Mouse (Mus musculus) embryonic facial prominence, embryonic 14.5 days (tissue): Measurements from ENCODE around the gene Hypm. TPM values are rescaled to one million over a fixed set of nuclear protein-coding genes. Genes with fewer than 3 reads are reported as not detected.

Experiments used
- ATAC-seq: fragments of 200-750 bp; cut with Nextera tagmentation; 2 replicates; pipeline ENCODE4 v1.8.0; 2017; ENCODE audit warnings: low read depth, moderate number of reproducible peaks, moderate TSS enrichment
- DNase-seq: peaks from one replicate; pipeline ENCODE4 v3.0.0-alpha.2; 2015; ENCODE audit warnings: low spot score
- H3K27ac ChIP-seq: fragments of 300-500 bp; sonication (generic); replicated peaks from 2 replicates; pipeline ENCODE4 v1.5.1; 2014; ENCODE audit warnings: low read depth, mild to moderate bottlenecking, low read length, moderate library complexity
- H3K27me3 ChIP-seq: fragments of 300-500 bp; sonication (generic); replicated peaks from 2 replicates; pipeline ENCODE4 v1.6.1; 2014; ENCODE audit warnings: low read length; ENCODE audit not compliant: control insufficient read depth, insufficient read depth
- H3K36me3 ChIP-seq: fragments of 300-500 bp; sonication (generic); 2 replicates; pipeline ENCODE4 v1.6.1; 2014; ENCODE audit warnings: low read length, mixed read lengths; ENCODE audit not compliant: control insufficient read depth, insufficient read depth
- H3K4me1 ChIP-seq: fragments of 300-500 bp; sonication (generic); 2 replicates; pipeline ENCODE4 v1.6.1; 2014; ENCODE audit warnings: antibody characterized with exemption, low read length; ENCODE audit not compliant: control insufficient read depth, insufficient read depth
- H3K4me2 ChIP-seq: fragments of 300-500 bp; sonication (generic); 2 replicates; pipeline ENCODE4 v1.6.1; 2014; ENCODE audit warnings: low read depth, mild to moderate bottlenecking, low read length, moderate library complexity, mixed read lengths
- H3K4me3 ChIP-seq: fragments of 300-500 bp; sonication (generic); 2 replicates; pipeline ENCODE4 v1.5.1; 2014; ENCODE audit warnings: low read depth, mild to moderate bottlenecking, low read length
- H3K9ac ChIP-seq: fragments of 300-500 bp; sonication (generic); 2 replicates; pipeline ENCODE4 v1.6.1; 2014; ENCODE audit warnings: low read depth, mild to moderate bottlenecking, low read length, moderate library complexity, mixed read lengths
- H3K9me3 ChIP-seq: fragments of 300-500 bp; sonication (generic); 2 replicates; pipeline ENCODE4 v1.6.1; 2016; ENCODE audit warnings: low read length; ENCODE audit not compliant: control insufficient read depth
- WGBS: fragments of 180-500 bp; shearing (Covaris S2); extraction: QIAGEN DNeasy Blood & Tissue Kit; methylation state at CpG from one replicate; pipeline ENCODE4 v1.1.7; 2014; 5-methylcytosine and 5-hydroxymethylcytosine counted together
- polyA plus RNA-seq: library from polyadenylated mRNA; unstranded; fragments of >200 nt; fragmentation: Nextera tagmentation; extraction: Ambion mirVana; gene quantifications from 2 replicates; pipeline ENCODE4 v1.2.1, GENCODE M21; 2014

Hypm gene
- polyA plus RNA-seq: not detected in 2 replicates

DNA sequence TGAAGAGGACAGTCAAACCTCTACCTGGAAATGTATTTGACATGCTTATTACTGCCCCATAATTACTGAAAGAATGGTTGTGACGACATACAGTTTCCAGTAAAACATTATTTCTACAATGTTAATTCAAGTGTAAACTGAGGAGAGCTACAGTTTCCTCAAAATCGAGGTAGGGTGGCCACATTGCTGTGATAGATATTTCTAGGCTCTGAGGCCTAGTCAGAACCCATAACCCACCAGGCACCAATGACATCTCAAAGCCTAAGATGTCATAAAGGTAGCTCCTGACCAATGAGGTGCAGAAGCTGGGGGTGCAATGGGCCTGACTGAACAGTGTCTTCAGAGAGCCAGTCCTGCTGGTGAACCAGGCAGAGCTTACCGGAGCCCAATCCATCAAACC lies at the start of gene Hypm:
Gene Hypm (plus strand): TSS at position 301 of the 400 bp plus-strand sequence.
- Histone ChIP-seq H3K27ac (no peak within 1 kb of the TSS), H3K9ac (no peak within 1 kb of the TSS), H3K4me2 (no peak within 1 kb of the TSS), H3K27me3 (no peaks in the 10 kb centered on the region), H3K9me3 (no peaks in the 10 kb centered on the region), H3K36me3 (no peaks in the 10 kb centered on the region), H3K4me3 (no peak within 1 kb of the TSS), H3K4me1 (no peaks in the 10 kb centered on the region)
- 78% methylated on average over 3 of the region's 3 CpGs for WGBS
- ATAC-seq (no peak), DNase-seq (no peak)

DNA sequence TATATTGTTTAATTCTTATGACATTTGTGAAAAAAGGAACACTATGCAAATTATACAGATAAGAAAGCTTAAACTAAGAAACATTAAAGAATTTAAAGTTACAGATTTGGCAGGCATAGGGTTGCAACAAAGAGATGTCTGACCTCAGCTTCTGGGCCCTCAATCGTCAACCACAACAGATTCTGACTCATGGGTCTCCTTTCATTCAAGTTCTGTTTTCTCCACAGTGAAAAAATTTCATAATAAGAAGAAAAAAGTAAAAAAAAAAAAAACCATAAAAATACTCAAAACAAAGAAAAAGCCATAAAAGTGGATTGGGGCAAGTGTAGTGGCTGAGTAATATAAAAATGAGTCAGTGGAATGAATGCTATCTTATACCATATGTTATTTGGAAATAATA lies 36.6 kb upstream of the Hypm start:
- H3K4me1 ChIP-seq: no peaks in the 10 kb centered on the region
- no peak overlapping the region for H3K4me3 ChIP-seq
- no peak for ATAC-seq
- no peaks in the 10 kb centered on the region for H3K27me3 ChIP-seq
- DNase-seq: no peak
- H3K27ac ChIP-seq: no peak overlapping the region
- H3K4me2 ChIP-seq: no peak overlapping the region
- H3K9me3 ChIP-seq: no peaks in the 10 kb centered on the region
- no peak overlapping the region for H3K9ac ChIP-seq
- H3K36me3 ChIP-seq: no peaks in the 10 kb centered on the region
- 55% methylated on average over 1 of the region's 1 CpGs for WGBS

- Histone ChIP-seq H3K27me3 (no peaks in the 10 kb centered on the region), H3K4me3 (no peak overlapping the region), H3K27ac (no peak overlapping the region), H3K4me1 (no peaks in the 10 kb centered on the region), H3K4me2 (no peak overlapping the region), H3K9ac (no peak overlapping the region), H3K9me3 (no peaks in the 10 kb centered on the region), H3K36me3 (no peaks in the 10 kb centered on the region)
- ATAC-seq: no peak
- DNase-seq: no peak
These were observed 34.3 kb upstream of the Hypm start for GRCm38 (mm10) chrX:9812469-9812868.

DNA sequence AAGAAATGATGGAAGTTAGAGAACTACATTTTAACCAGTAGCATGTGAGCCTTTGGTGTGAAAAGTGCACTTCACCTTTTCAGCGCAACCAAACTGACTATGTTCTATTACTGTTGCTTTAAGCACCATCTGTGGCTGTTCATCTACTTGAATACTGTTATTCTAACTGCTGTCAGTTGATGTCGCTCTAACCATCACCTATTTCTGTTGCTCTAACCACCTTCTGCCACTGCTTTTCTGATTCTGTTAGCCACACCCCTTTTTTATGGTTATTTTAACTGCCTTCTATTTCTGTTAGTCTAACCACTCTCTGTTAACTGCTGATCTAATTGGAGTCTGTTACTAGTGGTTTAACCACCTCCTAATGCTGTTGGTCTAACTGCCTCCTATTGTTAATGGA lies 11.9 kb upstream of the Hypm start:
- Histone ChIP-seq H3K27ac (no peak overlapping the region), H3K4me2 (no peak overlapping the region), H3K27me3 (no peaks in the 10 kb centered on the region), H3K9me3 (no peaks in the 10 kb centered on the region), H3K4me1 (no peaks in the 10 kb centered on the region), H3K36me3 (no peaks in the 10 kb centered on the region), H3K4me3 (no peak overlapping the region), H3K9ac (no peak overlapping the region)
- ATAC-seq (no peak), DNase-seq (no peak)
- WGBS: 76% methylated on average over 2 of the region's 2 CpGs

DNA sequence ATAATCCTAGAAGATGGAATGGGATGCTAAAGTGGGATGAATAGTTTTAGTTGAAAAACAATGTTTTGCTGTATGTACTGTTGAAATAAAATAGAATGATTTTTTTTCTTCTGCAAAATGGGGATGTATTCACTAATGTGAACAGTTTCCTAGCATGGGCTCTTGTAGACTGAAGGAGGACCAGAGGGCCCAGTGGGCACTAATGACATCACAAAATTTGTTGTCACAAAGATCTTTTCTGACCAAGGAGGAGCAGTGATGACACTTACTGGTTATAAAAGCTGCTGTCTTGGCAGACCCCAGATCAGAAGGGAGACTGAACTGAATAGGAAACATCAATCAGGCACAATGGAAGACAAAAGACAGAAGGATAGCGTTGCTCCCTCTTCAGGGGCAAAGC lies 2.7 kb downstream of the Hypm start, which contains the start of gene H2al3:
Gene H2al3 (plus strand): TSS at position 301 of the 400 bp plus-strand sequence.
- H3K4me2 ChIP-seq: no peak within 1 kb of the TSS
- no peak within 1 kb of the TSS for H3K4me3 ChIP-seq
- 68% methylated on average over 1 of the region's 1 CpGs for WGBS
- no peaks in the 10 kb centered on the region for H3K27me3 ChIP-seq
- no peaks in the 10 kb centered on the region for H3K36me3 ChIP-seq
- no peaks in the 10 kb centered on the region for H3K9me3 ChIP-seq
- ATAC-seq (no peak), DNase-seq (no peak)
- H3K27ac ChIP-seq: no peak within 1 kb of the TSS
- H3K4me1 ChIP-seq: no peaks in the 10 kb centered on the region
- no peak within 1 kb of the TSS for H3K9ac ChIP-seq

GRCm38 (mm10) chrX:9861859-9862258 lies 15.1 kb downstream of the Hypm start:
- ATAC-seq: no peak
- 79% methylated on average over 2 of the region's 2 CpGs for WGBS

DNA sequence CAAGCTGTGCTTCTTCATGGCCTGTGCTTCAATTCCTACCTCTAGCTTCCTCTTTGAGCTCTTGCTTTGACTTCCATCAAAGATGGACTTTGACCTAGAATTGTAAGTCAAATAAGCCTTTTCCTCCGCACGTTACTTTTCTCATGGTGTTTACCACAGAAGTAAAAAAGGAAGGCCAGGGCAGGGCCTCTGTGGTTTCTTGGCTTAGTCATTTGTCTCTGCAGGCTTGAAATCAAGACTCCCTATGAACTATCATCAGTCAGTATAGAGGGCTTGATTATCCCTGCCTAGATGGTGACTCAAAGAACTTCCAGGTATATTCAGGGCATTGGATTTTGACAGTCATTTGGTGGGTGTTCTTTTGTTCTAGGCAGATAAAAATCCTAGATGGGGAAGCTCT lies 28.8 kb downstream of the Hypm start:
- no peaks in the 10 kb centered on the region for H3K9me3 ChIP-seq
- no peak overlapping the region for H3K27ac ChIP-seq
- H3K9ac ChIP-seq: no peak overlapping the region
- H3K4me1 ChIP-seq: no peaks in the 10 kb centered on the region
- 78% methylated on average over 2 of the region's 2 CpGs for whole genome bisulfite sequencing
- H3K27me3 ChIP-seq: no peaks in the 10 kb centered on the region
- H3K4me3 ChIP-seq: no peak overlapping the region
- DNase-seq (no peak), ATAC-seq (no peak)
- no peaks in the 10 kb centered on the region for H3K36me3 ChIP-seq
- no peak overlapping the region for H3K4me2 ChIP-seq

More at GRCm38 (mm10) chrX:9861859-9862258, 15.1 kb downstream of the Hypm start:
- no peak overlapping the region for H3K4me2 ChIP-seq
- no peak overlapping the region for H3K9ac ChIP-seq
- no peaks in the 10 kb centered on the region for H3K36me3 ChIP-seq
- no peaks in the 10 kb centered on the region for H3K27me3 ChIP-seq
- no peak overlapping the region for H3K4me3 ChIP-seq
- H3K9me3 ChIP-seq: no peaks in the 10 kb centered on the region
- no peak for DNase-seq
- H3K27ac ChIP-seq: no peak overlapping the region
- no peaks in the 10 kb centered on the region for H3K4me1 ChIP-seq

DNA sequence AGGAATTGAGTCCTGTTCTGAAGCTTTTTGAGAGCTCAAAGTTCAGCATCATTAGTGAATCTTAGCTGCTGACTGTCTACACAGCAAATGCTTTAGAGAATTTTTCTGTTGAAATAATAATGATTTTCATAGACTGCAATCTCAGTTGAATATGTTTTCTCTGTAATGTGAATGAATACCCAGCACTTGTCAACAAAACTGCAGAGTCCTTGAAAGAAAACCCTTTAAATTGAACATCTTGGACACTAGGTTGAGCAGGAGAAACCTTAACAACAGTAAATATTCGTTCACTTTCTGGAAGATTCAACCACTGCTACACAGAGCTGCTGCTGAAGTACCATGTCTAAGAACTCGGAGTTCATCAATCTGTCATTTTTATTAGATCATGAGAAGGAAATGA lies 38.6 kb downstream of the Hypm start, which contains the start of gene Sytl5:
Gene Sytl5 (plus strand): TSS at position 301 of the 400 bp plus-strand sequence.
- no peak within 1 kb of the TSS for H3K4me3 ChIP-seq
- ATAC-seq: no peak
- no peaks in the 10 kb centered on the region for H3K4me1 ChIP-seq
- no peaks in the 10 kb centered on the region for H3K27me3 ChIP-seq
- H3K9me3 ChIP-seq: no peaks in the 10 kb centered on the region
- DNase-seq: no peak
- no peak within 1 kb of the TSS for H3K4me2 ChIP-seq
- no peaks in the 10 kb centered on the region for H3K36me3 ChIP-seq
- WGBS: 70% methylated on average over 2 of the region's 2 CpGs
- H3K9ac ChIP-seq: no peak within 1 kb of the TSS
- no peak within 1 kb of the TSS for H3K27ac ChIP-seq
